Mouse (Mus musculus): ENCODE data around the gene Cpd.

The Cpd gene

GRCm38 (mm10) chr11:76846878-76847222, at the start of gene Cpd:
TSS of gene Cpd (minus strand) at chr11:76847018.
- peak; percentile 92 for DNase-seq

GRCm38 (mm10) chr11:76896360-76896759, 49.5 kb upstream of the Cpd start:
- DNase-seq, result no peak

- DNase-seq, result peak; percentile 21
Observed at GRCm38 (mm10) chr11:76894240-76894639, 47.4 kb upstream of the Cpd start.

GRCm38 (mm10) chr11:76893570-76893969, 46.8 kb upstream of the Cpd start:
- DNase-seq, result no peak

- no peak for DNase-seq
Observed at GRCm38 (mm10) chr11:76892972-76893371, 46.2 kb upstream of the Cpd start.

GRCm38 (mm10) chr11:76891738-76892349, 45.0 kb upstream of the Cpd start:
- DNase-seq, result no peak

- DNase-seq, result no peak
Observed at GRCm38 (mm10) chr11:76891171-76891570, 44.4 kb upstream of the Cpd start.

- DNase-seq, result no peak
Observed at GRCm38 (mm10) chr11:76889339-76890164, 42.7 kb upstream of the Cpd start.

GRCm38 (mm10) chr11:76884451-76884850, 37.6 kb upstream of the Cpd start:
- no peak for DNase-seq

- DNase-seq, result no peak
Observed at GRCm38 (mm10) chr11:76879816-76880215, 33.0 kb upstream of the Cpd start.

GRCm38 (mm10) chr11:76874766-76875165, 27.9 kb upstream of the Cpd start:
- DNase-seq, result no peak

GRCm38 (mm10) chr11:76873865-76874264, 27.0 kb upstream of the Cpd start:
- DNase-seq, result no peak

GRCm38 (mm10) chr11:76872556-76873234, 25.9 kb upstream of the Cpd start:
- DNase-seq, result no peak

- DNase-seq, result no peak
Observed at GRCm38 (mm10) chr11:76861185-76861584, 14.4 kb upstream of the Cpd start.

- no peak for DNase-seq
Observed at GRCm38 (mm10) chr11:76859261-76859660, 12.4 kb upstream of the Cpd start.

GRCm38 (mm10) chr11:76858781-76859180, 12.0 kb upstream of the Cpd start:
- no peak for DNase-seq

GRCm38 (mm10) chr11:76857111-76857510, 10.3 kb upstream of the Cpd start:
- no peak for DNase-seq

GRCm38 (mm10) chr11:76856601-76857000, 9.8 kb upstream of the Cpd start:
- no peak for DNase-seq

- no peak for DNase-seq
Observed at GRCm38 (mm10) chr11:76854475-76855341, 7.9 kb upstream of the Cpd start.

GRCm38 (mm10) chr11:76851512-76851911, 4.7 kb upstream of the Cpd start:
- DNase-seq, result no peak

GRCm38 (mm10) chr11:76849596-76849995, 2.8 kb upstream of the Cpd start:
- no peak for DNase-seq

GRCm38 (mm10) chr11:76848081-76848480, 1.3 kb upstream of the Cpd start:
- no peak for DNase-seq

- DNase-seq, result no peak
Observed at GRCm38 (mm10) chr11:76847354-76847753, 536 bp upstream of the Cpd start.
